Mouse (Mus musculus): ENCODE measurements around the gene Phtf2. TPM values are rescaled to one million over a fixed set of nuclear protein-coding genes. Genes with fewer than 3 reads are reported as not detected.

Gene Phtf2
- polyA plus RNA-seq (2012; ENCODE audit: insufficient read depth, insufficient read length, missing spikeins) = 10.7 and 14.1 TPM in 2 replicates

DNA sequence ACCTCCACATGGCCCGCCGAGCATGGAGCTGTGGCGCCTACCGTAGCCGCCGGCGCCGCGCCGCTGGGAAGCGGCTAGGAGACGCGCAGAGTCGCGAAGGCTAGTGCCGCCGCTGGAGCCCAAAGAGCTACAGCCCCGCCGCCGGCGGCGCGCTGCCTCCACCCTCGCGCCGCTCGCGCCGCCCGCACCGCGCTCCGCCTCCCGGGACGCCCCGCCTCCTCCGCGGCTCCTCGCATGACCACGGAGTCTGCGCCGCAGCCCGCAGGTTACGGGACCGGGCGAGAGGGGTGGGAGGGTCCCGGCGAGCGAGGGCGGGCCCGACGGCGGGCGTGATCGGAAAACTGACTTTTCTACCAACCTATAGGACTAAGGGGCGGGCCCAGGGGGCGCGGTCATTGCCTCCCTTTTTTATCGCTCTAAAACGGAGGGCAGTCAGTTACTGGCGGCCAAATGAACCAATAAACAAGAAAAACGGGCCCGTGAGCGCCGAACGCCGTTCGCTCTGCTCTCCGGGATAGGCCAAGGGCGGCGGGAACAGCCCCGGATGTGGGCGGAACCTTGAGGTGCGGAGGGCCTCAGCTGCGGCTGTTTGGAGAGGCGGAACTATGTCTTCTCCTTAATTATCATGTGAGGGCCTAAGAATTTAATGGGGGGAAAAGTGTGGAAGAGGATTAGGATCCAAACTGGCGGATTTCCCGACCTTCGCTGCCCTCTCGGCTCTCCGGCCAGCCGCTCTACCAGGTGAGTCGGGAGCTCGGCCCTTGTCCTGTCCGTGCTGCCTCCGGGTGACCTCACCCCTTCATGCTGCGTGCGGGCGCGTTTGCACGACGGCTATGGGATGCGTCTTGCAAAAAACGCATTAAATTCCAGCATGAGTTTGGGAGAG lies at the start of gene Phtf2, which contains the start of gene Tmem60:
Gene Phtf2, minus strand, starts transcription at position 210 of the 886 bp plus-strand sequence.
Gene Tmem60, plus strand, starts transcription at position 277 of the 886 bp plus-strand sequence.
- Histone ChIP-seq H3K4me1 (ENCODE audit: control insufficient read depth, insufficient read depth, low read length) (peaks cover 27% of the 10 kb centered on the region), H3K4me3 (ENCODE audit: insufficient read depth, low read length) (peak within 1 kb of the TSS; percentile 93), H3K27ac (ENCODE audit: insufficient read depth, low read depth, low read length) (peak within 1 kb of the TSS; percentile 70)
- TF ChIP-seq POLR2A (IDR thresholded peaks at IDR 0.05; ENCODE audit: borderline replicate concordance, low read depth, low read length) (0 out of 2 replicates have a peak, but pooled peaks have one; percentile 6), CTCF (IDR thresholded peaks at IDR 0.05; ENCODE audit: low read depth, low read length) (no peak)

DNA sequence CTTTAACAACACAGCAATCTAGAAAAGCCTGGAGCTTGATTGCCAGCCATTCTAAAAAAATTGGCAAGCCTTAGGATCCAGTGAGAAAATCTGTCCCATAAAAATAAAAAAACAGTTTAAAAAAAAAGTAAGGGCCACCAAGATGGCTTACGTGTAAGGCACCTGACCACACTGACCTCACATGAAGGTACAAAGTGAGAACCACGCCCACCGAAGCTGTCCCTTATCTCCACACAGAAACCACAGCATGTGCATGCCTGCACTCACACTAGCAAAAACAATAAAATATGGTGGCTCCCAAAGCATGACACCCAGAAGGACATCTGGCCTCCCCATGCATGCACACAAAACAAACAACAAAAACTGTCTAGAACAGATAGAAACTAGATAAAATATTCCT lies 49.4 kb upstream of the Phtf2 start:
- H3K4me3 ChIP-seq (ENCODE audit: insufficient read depth, low read length) = no peak overlapping the region
- H3K4me1 ChIP-seq (ENCODE audit: control insufficient read depth, insufficient read depth, low read length) = peaks cover 47% of the 10 kb centered on the region
- H3K27ac ChIP-seq (ENCODE audit: insufficient read depth, low read depth, low read length) = no peak overlapping the region
- TF ChIP-seq POLR2A (IDR thresholded peaks at IDR 0.05; ENCODE audit: borderline replicate concordance, low read depth, low read length) (no peak), CTCF (IDR thresholded peaks at IDR 0.05; ENCODE audit: low read depth, low read length) (no peak)

DNA sequence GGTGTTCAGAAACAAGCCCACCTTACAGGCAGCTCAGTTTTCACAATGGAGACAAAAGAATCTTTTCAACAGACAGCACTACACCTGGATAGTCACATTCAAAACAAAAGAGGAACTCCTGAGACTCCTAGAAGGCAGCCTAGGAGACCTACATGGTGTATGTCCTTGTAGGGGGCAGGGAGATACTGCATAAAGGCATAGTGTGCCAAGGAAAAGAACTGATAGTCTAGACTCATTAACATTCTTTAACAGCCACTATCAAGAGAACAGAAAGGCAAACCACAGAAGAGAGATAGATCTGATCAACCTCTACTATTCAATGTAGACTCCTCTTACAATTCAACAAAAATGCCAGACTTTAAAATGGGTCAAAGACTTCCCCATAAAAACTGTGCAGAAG lies 48.5 kb upstream of the Phtf2 start:
- H3K4me3 ChIP-seq (ENCODE audit: insufficient read depth, low read length) = no peak overlapping the region
- peaks cover 39% of the 10 kb centered on the region for H3K4me1 ChIP-seq (ENCODE audit: control insufficient read depth, insufficient read depth, low read length)
- H3K27ac ChIP-seq (ENCODE audit: insufficient read depth, low read depth, low read length) = no peak overlapping the region
- TF ChIP-seq POLR2A (IDR thresholded peaks at IDR 0.05; ENCODE audit: borderline replicate concordance, low read depth, low read length) = no peak
- TF ChIP-seq CTCF (IDR thresholded peaks at IDR 0.05; ENCODE audit: low read depth, low read length) = no peak

DNA sequence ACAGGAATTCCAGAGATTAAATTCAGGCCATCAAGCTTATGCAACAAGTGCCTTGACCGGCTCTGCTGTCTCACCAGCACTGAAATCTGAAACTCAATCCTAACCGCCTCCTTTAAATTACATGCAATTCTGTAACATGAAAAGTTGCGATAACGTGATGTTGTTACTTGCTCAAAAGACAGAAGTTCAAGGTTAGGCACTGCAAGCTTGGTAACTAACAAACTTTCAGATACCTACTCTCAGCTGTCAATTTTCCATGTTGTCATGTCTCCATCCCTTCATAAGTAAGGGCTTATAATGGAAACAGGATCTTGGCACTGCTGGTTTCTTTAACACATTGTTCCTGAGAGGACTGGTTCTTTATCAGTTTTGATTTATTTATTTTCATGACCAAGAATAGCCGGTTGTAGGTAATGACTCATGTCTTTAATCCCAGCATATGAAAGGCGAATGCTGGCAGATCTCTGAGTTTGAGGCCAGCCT lies 47.8 kb upstream of the Phtf2 start:
- Histone ChIP-seq H3K4me1 (ENCODE audit: control insufficient read depth, insufficient read depth, low read length) (peaks cover 35% of the 10 kb centered on the region), H3K4me3 (ENCODE audit: insufficient read depth, low read length) (no peak overlapping the region), H3K27ac (ENCODE audit: insufficient read depth, low read depth, low read length) (no peak overlapping the region)
- no peak for TF ChIP-seq POLR2A (IDR thresholded peaks at IDR 0.05; ENCODE audit: borderline replicate concordance, low read depth, low read length)
- no peak for TF ChIP-seq CTCF (IDR thresholded peaks at IDR 0.05; ENCODE audit: low read depth, low read length)

DNA sequence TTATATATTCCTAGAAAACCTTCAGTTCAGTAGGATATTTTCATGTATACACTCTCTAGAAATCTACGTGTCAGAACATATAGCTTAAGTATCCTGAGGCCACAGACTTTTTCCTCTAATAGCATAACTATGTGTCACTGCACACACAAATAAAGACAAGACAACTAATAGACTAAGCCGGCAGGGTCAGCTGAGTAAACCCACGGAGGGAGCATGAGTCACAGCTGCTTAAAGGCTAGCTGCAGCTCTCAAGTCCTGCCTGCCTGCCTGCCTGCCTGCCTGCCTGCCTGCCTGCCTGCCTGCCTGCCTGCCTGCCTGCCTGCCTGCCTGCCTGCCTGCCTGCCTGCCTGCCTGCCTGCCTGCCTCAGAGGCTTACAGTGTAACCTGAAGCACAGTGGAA lies 43.5 kb upstream of the Phtf2 start:
- H3K27ac ChIP-seq (ENCODE audit: insufficient read depth, low read depth, low read length) = no peak overlapping the region
- H3K4me1 ChIP-seq (ENCODE audit: control insufficient read depth, insufficient read depth, low read length) = peaks cover 15% of the 10 kb centered on the region
- no peak overlapping the region for H3K4me3 ChIP-seq (ENCODE audit: insufficient read depth, low read length)
- no peak for TF ChIP-seq CTCF (IDR thresholded peaks at IDR 0.05; ENCODE audit: low read depth, low read length)
- no peak for TF ChIP-seq POLR2A (IDR thresholded peaks at IDR 0.05; ENCODE audit: borderline replicate concordance, low read depth, low read length)

DNA sequence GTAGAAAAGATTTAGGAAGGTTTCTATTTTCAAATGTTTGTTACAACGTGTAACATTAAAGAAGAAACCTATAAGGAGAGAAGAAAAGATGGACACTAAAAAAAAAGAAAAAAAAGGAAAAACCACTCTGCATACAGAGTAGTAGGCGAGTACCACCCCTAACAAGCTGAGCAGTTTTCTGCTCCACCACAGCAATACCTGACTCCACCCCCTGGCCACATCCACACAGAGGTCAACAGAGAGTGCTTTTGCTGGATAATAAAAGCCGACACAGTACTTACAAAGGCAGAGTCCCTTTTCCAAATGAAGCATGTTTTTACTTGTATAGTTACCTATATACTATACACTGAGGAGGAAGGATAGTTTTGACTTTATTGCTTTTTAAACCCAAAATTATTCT lies 42.7 kb upstream of the Phtf2 start:
- Histone ChIP-seq H3K4me3 (ENCODE audit: insufficient read depth, low read length) (no peak overlapping the region), H3K4me1 (ENCODE audit: control insufficient read depth, insufficient read depth, low read length) (peaks cover 7% of the 10 kb centered on the region), H3K27ac (ENCODE audit: insufficient read depth, low read depth, low read length) (no peak overlapping the region)
- no peak for TF ChIP-seq CTCF (IDR thresholded peaks at IDR 0.05; ENCODE audit: low read depth, low read length)
- no peak for TF ChIP-seq POLR2A (IDR thresholded peaks at IDR 0.05; ENCODE audit: borderline replicate concordance, low read depth, low read length)

DNA sequence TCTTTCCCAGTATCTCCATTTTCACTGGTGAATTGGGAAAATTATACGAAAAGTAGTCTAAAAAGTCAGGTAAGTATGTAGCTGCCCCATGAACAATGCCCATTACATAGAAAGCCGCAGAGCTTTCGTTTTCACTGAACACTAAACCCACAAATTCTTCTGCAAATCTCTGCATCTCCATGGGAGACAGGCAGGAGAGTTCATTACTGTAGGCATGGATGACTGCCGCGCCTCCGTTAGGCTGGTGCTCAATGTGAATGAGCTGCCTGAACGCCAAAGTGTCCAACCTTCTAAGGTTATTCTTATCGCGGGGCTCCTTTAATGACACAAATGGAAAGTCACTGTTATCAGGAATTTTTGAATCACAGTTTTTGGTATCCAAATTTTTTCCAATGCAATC lies 37.6 kb upstream of the Phtf2 start:
- TF ChIP-seq CTCF (IDR thresholded peaks at IDR 0.05; ENCODE audit: low read depth, low read length) = no peak
- TF ChIP-seq POLR2A (IDR thresholded peaks at IDR 0.05; ENCODE audit: borderline replicate concordance, low read depth, low read length) = no peak
- no peak overlapping the region for H3K27ac ChIP-seq (ENCODE audit: insufficient read depth, low read depth, low read length)
- H3K4me1 ChIP-seq (ENCODE audit: control insufficient read depth, insufficient read depth, low read length) = peaks cover 5% of the 10 kb centered on the region
- H3K4me3 ChIP-seq (ENCODE audit: insufficient read depth, low read length) = no peak overlapping the region

DNA sequence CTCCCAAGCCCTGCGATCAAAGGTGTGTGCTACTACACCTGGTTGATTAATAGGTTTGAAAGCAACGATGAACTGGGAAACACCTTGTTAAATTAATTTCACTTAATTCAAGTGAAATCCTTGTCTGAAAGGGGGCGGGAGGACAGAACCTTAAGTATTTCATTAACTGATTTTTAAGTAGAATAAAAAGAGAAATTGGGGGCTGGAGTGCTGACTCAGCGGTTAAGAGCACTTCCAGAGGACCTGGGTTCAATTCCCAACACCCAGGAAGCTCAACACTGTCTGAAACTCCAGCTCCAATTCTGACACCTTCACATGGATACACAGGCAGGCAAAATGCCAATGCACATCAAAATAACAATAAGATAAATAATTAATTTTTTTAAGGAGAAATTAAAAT lies 37.0 kb upstream of the Phtf2 start:
- H3K4me1 ChIP-seq (ENCODE audit: control insufficient read depth, insufficient read depth, low read length) = peaks cover 4% of the 10 kb centered on the region; the same call in 1 of the 2 replicates
- no peak overlapping the region for H3K4me3 ChIP-seq (ENCODE audit: insufficient read depth, low read length)
- no peak overlapping the region for H3K27ac ChIP-seq (ENCODE audit: insufficient read depth, low read depth, low read length)
- TF ChIP-seq POLR2A (IDR thresholded peaks at IDR 0.05; ENCODE audit: borderline replicate concordance, low read depth, low read length) (no peak), CTCF (IDR thresholded peaks at IDR 0.05; ENCODE audit: low read depth, low read length) (no peak)

DNA sequence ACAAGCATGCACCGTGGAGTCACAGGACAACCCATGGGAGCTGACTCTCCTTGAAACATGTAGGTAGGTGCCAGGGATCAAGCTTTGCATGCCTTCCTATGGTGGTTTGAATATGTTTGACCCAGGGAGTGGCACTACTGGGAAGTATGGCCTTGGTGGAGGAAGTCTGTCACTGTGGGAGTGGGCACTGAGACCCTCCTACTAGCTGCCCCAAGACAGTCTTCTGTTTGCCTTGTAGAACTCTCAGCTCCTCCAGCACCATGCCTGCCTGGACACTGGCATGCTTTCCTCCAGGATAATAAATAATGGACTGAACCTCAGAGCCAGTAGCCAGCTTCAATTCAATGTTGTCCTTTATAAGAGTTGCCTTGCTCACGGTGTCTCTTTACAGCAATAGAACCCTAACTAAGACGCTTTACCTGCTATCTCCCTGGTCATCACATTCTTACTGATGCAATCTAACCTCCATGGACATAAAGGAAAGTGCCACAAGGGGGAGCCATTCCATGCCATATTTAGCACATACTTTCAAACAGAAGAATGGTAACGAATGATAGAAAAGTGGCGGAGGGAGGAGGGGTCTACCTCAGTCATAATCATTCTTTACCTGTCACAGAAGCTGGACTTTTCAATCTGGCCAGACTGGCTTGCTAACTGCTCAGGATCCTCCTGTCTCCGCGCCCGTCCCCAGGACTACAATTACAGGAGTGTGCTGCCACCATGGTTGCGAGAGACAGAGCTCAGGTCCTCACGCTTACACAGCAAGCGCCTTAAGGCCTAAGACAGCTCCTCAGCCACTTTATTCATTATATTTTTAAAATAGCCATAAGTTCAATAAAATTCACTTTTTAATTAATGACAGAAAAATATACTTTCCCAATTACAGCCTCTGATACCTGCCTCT lies 31.7 kb upstream of the Phtf2 start:
- Histone ChIP-seq H3K27ac (ENCODE audit: insufficient read depth, low read depth, low read length) (no peak overlapping the region), H3K4me3 (ENCODE audit: insufficient read depth, low read length) (no peak overlapping the region)
- TF ChIP-seq CTCF (IDR thresholded peaks at IDR 0.05; ENCODE audit: low read depth, low read length) (peak; percentile 23; the same call in 1 of the 2 replicates), POLR2A (IDR thresholded peaks at IDR 0.05; ENCODE audit: borderline replicate concordance, low read depth, low read length) (no peak)

More for the DNA sequence above, 31.7 kb upstream of the Phtf2 start:
- peaks cover 4% of the 10 kb centered on the region; the same call in 1 of the 2 replicates for H3K4me1 ChIP-seq (ENCODE audit: control insufficient read depth, insufficient read depth, low read length)
